Mouse (Mus musculus): ENCODE data around the gene Mrpl4.

DNA sequence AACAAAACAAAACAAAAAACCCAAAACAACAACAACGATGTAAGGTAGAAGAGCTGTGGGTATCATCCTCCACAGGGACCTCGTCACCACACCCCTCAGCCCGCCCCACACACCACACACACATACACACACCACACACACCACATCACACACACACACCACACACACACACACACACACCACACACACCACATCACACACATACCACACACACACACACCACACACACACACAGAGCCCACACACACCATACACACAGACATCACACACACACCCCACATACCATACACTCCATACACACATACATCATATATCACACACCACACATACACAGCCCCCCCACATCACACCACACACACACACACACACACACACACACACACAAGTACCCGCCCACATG lies 11.0 kb upstream of the Mrpl4 start:
- TF ChIP-seq CTCF (IDR thresholded peaks at IDR 0.05; ENCODE audit: borderline replicate concordance, insufficient read depth, low read depth, low read length) = no peak
- no peak for TF ChIP-seq POLR2A (IDR thresholded peaks at IDR 0.05; ENCODE audit: borderline replicate concordance, insufficient read depth, low read length)

Data from cerebellum, adult 2 months (tissue).